Mouse (Mus musculus): ENCODE measurements around the gene Cwc22.

Gene Cwc22

DNA sequence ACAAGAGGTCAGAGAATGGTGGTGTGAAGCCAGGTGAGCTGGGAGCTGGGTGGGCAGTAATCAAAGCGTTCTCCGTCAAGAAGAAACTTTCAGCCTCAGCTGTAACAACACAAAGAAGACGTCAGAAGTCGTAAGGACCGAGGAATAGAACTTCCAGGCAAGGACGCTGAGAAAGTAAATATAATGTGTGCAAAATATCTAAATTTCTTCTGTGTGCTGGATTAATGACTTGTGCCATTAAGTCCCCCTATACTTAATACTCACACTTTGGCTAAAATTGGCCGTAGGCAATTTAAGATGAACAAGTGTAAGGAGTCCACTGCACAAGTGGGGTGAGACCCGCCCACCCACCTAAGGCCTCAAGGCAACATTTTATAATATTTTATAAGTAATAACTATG is 51.3 kb downstream of the Cwc22 start:
- no peak for DNase-seq

DNA sequence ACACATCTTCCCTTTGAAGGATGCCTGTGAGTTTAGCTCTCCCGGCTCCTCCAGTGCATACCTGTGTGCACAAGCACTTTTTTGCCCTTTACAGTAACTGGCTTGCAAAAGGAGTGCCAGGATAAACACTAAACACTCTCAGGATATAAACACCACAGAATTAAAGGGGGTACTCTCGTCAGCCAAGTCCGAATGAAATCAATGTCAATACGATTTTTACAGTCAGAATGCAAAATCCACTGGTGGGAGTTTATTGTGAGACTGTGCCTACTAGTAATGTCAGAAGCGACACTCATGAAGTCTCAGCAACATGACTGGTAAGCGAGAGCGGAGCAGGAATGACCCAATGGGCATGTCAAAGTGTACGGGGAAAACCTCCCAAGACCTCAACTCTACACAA is 52.7 kb downstream of the Cwc22 start:
- DNase-seq: no peak

DNA sequence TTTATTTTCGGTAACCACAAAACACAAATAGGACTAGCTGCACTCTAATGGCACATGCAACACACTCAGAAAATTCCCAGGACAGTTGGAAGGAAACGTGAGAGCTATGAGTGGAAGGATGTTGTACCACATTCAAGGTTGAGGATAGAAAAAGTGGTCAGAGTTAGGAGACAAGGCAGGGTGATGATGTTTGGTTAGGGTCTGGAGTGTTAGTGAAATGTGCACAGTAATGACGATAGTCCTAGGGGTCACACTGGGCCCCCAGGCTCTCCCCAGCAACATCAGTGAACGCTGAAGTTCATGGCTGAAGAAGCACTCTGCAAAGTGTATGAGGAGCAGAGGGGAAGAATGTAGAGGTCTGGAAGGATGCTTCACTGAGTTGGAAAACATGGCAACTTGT is 53.6 kb downstream of the Cwc22 start:
- no peak for DNase-seq

DNA sequence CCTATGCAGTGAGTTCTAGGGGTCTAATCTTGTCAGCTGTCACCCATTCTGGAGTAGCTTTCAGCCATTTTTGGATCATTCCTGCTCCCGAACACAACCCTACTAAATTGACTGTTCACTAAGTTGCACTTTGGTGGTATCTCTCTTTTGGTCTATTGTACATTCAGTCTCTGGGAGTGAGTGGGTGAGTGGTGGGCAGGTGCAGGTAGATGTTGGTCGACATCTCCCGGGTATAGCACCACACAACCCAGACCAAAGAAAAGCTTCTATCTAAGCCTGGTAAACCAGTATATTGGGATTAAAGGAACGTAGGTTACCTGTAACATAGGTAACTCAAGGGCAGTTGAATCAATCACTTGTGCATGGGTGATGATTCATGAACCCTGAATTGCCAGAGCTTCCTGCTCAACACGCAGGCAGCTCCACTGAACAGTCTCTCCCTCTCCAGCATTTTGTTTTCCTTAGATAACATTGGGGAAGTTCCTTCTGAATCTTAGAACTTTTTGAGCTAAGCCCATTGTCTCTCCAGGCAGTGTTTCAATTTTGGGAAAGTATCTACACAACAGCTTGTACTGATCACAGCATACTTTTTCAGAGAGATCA is 55.2 kb downstream of the Cwc22 start:
- DNase-seq: no peak

DNA sequence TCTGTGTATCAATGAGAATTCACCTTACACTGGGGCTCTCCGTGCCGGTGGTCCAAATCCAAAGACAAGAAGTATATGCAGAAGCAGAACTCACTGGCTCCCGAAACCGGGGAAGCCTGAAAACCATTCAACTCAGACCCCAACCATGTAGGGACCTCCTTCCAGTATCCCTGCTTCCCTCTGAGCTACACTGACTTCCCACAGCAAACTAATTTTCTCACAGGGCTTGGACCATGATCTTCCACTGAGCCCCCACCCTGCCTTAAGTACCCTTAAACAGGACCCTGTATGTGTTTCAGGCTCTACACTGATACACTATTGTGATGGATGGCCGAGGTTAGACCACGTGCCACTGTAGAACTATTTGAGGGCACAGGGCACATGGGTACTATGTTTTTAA is 56.2 kb downstream of the Cwc22 start:
- DNase-seq: no peak

DNA sequence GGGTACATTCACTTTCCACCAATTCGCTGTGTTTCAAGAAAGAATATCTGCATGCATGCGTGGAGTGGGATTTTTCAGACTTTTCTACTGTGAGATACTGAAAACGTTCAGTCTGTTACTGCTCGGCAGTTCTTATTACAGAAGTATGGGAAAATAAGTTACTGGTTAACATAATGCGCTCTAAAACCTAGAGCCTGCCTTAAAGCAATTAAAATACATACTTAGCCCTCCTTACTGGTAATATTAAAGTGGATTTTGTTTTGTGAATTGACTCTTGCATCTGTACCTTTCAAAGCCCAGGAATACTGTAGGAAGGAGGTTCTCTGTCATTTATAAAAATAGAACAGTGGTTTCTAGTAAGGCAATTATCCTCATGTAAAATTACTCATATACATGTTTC is 56.8 kb downstream of the Cwc22 start:
- no peak for DNase-seq

DNA sequence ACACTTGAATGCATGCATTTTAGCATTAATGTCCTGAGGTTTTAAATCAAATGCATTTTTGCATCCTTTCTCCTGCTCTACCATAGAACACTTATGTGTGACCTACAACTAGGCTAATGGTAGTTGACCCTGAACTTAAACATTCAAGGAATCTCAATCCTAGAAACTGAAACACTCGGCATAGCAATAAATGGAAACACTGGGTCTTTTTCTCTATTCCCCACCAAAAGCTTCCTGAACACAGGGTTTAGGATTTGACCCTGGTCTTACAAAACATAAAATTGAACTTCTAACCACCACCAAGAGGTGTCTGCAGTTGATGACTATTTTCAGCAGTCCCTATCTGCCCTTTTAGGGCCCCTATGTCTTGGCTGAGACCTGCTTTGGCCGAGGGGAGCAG is 57.3 kb downstream of the Cwc22 start:
- DNase-seq: no peak

DNA sequence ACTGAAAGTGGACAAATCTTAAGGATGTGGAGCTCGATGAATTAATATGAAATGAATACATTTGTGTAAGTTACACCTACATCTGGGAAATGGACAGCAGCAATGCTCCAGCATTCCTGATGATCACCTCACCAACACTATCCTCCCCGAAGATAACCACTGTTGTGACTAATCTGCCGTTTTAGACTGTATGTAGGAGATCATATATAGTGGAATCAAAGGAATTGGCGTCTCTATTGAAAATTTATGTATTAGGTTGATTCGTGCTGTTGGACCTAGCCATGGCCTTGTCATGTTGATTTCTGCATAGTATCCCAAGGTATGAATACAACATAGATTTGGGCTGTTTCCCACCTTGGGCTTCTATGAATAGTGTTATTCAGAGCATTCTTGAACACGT is 58.1 kb downstream of the Cwc22 start:
- no peak for DNase-seq

DNA sequence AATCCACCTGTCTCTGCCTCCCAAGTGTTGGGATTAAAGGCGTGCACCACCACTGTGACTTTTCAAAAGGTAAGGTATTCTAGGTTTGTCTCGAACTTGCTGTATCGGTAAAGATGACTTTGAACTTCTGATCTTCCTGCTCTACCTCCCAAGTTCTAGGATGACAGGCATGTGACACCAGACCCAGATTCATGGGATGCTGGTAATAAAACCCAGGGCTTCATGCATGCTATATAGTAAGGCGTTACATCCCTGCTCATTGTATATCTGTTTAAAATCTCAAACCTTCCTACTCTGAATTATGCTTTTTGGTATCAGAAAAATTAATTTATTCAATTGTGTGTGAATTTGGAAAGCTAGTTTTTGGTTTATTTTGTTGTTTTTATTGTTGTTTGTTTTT is 59.0 kb downstream of the Cwc22 start:
- no peak for DNase-seq

DNA sequence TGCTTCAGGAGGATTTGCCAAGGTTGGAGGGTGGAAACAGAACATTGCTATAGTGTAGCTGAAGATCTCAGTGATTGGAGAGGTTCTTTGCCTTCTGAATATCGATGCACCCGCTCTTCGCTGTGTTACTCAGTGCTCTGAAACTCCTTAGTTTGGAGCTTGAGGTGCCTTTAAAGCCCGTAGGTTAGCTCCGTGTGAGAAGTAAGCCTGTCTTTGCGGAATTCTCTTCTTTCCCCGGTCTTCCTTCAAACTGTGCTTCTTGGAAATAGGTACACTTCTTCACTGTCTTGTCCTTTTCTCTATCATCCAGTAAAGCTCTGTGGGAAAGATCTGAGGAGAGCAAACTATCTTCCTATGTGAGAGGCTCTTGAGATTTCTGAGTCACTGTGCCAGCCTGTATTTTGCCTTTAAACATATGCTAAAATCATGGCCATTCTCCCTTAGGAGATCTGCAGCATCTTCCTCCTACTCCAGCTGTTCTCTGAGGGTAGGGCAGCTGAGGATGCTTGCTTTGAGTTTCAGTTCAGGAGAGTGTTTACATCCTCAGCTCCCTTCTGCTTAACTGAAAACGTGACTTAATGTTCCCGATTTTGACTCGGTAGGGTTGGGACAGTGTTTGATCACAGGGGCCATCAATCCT is 60.6 kb downstream of the Cwc22 start:
- no peak for DNase-seq

DNA sequence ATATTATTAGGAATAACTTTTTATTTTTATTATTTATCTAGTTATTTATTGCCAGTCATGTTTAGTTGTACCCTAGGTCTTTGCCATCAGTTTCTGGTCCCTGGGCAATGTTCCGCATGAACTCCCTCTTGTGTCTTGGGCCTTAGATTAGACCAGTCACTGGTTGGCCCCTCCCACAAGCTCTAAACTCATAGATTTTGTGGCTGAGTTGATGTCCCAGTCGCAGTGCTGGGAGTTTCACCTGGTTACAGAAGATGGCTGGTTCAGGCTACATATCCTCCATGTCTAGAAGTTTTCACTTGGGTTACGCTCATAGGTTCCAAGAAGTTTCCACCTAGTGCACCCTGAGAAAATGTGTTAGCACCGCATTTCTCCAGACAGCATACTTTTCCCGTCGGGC is 61.1 kb downstream of the Cwc22 start:
- DNase-seq: no peak

DNA sequence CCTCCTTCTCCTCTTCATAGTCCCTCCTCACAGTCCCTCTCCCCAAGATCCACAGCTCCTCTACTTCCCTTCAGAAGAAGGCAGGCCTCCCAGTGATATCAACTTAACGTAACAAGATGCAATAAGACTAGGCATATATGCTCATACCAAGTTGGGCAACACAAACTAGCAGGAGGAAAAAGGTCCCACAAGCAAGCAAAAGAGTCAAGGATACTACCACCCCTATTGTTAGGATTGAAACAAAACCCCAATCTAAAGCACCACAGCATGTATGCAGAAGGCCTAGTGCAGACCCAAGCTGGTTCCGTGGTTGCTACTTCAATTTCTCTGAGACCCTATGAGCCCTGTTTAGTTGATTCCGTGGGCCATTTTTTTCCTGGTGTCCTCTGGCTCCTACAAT is 61.7 kb downstream of the Cwc22 start:
- DNase-seq: no peak

DNA sequence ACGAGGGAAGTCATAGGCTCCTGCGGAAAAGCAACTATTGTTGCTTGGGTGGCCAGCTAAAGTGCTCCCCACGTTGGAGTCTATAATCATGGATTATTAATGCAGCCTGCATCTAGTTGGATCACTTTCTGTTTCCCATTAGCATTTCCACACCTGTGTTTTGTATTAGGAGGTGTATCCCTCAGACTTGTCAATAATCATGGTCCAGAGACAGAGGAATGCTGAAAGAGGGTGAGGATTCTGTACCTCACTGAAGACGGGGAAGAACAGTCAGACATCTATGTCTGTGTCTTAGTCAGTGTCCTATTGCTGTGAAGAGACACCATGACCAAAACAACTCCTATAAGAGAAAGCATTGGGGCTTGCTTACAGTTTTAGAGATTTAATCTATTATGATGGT is 63.2 kb downstream of the Cwc22 start:
- DNase-seq: no peak

DNA sequence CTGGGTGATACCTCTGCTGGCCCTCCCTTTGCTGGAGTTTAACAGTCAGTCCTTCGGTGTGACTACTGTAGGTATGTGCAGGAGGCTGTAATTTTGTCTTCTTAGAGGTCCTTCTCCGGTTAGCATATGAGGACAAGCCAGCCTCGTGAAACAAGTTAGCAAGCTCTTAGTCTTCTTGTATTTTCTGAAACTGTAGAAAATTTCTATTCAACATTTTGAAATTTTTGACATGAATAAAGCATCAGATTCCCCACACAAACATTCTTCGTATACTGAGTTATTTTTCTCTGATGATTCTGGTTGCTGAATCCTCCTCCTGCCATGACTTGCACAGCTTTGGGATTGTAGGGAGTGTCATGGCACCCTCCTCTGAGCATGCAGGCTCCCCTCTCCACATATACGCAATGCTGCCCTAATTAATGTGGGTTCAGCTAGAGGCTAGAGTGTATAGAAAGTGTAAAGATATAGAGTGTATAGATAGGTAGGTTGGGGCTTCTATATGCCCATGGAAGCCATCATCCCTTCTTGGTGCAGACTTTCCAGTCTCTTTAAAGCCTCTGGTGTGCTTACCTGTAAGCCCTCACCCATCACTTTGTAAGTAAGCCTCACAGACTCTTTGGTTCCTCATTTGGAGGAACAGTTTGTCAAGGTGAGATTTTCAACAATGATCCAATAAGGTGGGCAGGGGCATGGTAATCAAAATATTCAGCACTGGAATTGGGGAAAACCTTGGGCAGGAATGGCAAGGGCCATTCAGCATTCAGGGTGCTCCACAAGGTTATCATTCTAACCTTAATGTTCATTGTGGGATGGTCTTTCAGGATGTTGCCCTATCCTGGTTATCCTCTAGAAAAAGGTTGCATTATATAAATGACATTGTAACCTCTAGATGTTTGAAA is 64.6 kb downstream of the Cwc22 start:
- no peak for DNase-seq

DNA sequence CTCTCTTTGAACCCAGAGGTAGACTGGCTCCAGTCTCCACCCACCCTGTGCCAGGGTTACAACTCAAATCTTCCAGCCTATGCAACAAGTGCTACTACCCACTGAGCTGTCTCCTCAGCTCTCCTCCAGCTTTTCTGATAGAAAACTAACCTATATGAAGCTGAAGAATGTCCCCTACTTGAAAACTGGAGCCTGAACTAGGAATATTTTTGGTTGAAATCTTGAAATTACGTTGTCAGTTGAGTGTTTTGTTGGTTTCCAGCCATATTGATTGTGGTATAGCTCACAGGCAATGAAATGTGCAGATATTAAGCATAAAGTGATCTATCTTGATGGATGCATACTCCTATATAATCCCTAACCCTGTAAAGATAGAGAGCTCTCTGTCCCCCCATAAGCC is 65.8 kb downstream of the Cwc22 start:
- no peak for DNase-seq

DNA sequence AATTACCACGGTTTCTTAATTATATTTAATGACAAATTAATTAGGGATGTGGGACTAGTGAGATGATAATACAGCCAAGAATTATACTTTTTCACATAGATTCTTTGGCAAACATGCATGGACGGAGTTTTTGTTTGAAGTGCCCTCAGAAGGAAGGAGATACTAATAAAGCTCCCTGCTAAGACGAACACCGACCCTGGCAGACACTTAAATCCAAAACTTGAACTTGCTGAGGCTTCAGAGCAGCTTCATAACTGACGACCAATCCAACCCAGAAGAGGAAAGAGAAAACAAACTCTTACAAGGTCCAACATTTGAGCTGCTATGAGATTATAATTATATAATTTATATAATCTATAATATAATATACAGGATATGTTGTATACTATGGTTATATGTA is 66.4 kb downstream of the Cwc22 start:
- DNase-seq: no peak

DNA sequence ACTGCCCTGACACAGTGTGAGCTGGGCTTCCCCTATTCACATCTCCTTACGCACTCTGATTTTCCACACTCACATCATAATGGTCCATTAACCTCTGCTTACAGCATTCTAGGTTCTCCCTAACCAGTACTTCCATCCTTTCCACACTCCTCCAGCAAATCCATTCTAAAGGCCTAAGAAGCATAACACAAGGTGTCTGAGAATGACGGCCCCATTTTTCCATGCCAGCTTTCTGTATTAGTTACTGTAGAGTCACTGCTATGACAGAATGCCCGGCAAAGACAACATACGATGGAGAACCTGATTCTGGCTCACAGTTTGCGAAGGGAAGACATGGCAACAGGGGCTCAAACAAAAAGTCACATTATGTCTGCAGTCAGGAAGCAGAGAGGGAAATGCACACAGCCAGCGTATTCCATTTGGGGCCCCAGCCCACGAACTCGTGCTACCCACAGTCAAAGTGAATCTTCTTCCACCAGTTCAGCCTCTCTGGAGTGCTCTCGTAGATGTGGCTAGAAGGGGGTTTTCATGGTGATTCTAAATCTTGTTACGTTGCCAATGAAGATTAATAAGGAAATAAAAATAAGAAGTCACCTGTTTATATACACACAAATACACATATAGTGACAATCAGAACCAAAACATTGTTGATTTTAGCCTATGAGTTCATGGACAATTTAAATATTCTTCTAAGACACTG is 68.9 kb downstream of the Cwc22 start:
- no peak for DNase-seq

DNA sequence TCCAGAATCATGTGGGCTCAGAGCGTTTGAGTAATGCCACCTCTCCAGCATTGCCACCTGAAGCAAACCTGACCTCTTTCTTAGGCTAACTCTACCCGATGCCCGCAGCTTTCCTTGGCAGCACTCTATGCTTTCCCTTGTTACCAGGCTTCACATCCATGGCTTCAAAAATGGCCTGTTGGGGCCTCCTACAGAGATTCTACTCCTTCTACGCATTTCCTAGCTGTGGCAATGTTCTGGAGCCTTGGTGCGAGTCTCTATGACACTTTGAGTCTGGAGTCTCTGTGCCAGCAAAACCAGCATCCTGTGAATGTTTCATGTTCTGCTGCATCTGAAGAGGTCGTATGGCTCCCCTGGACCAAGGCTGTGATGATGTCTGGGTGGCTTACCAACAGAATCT is 69.8 kb downstream of the Cwc22 start:
- no peak for DNase-seq

DNA sequence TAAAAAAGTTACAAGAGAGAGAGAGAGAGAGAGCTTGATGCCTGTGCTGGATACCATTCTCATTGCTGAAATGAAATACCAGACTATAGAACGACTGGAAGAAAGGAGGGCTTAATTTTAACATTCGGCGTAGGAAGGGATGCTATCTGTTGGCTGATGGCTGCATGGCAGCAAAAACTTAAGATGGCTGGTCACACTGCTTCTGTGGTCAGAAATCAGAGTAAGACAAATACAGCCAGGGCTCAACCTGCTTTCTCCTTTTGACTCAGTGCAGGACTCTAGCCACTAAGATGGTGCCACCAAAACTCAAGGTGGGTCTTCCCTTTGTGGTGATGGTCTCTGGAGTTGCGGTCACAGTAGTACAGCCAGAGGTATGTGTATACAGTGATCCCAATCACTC is 70.7 kb downstream of the Cwc22 start:
- DNase-seq: no peak

DNA sequence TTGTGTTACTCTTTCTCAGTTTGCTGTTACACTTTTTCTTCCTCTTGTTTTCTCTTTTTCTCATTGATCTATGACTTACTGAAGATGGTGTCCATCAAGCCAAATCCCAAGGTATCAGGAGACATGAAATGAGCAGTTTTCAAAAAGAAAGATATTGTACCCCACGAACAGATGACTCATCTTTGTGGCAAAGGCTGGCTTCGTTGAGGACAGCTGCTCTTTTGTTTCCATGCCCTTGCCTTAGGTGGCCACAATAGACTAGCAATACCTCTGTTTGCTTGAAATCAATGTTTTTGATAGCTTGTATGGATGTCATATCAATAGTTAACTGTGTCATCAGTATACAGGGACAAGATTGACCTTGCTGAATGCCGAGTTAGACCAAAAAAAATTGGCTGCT is 71.5 kb downstream of the Cwc22 start:
- no peak for DNase-seq

DNA sequence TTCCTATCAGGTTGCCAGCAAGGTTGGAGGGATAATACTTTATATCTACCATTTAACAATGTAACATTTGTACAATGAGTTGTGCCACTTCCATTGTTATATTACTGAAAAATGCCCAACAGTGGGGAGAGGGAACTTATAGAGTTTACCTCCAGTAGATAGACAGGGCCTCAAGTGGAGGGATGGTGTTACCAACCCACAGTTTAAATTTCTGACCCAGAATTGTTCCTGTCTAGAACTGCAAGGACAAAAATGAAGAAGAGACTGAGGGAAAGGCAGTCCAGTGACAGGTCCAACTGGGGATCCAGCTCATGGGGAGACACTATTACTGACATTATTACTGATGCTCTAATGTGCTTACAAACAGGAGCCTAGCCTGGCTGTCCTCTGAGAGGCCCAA is 72.4 kb downstream of the Cwc22 start:
- DNase-seq: no peak

DNA sequence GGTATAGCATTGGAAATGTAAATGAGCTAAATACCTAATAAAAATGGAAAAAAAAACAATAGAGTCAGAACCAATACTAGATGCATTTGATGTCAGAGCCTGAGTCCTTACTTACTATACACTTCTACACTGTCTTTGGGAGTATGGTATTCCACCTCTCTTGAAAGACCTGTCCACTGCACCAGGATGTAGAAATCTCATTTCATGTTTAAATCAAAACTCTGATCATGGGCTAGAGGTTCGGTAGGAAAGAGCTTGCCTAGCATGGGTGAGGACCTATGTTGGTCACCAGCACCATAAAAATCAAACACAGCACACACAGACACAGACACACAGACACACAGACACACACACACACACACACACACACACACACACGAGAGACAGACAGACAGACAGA is 73.5 kb downstream of the Cwc22 start:
- DNase-seq: no peak

DNA sequence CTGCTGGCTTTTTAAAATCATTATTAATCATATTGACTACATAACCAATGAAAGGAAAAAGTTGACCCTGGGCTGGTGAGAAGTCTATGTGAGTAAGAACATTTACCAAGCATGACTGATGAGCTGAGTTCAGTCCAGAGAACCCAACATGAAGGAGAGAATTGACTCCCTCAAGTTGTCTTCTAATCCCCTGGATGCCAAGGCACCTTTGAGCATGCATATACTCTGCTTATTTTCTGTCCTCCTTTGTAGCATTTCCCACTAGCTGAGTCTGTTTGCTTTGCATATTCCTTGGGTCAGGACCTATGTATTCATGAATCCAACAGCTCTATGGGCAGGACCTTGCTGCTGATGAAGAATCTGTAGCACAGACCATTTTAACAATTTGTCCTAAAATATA is 75.0 kb downstream of the Cwc22 start:
- DNase-seq: no peak

Measured in thymus, postnatal 4 days (tissue).